Mouse (Mus musculus) brain, embryonic 14.5 days (tissue): ENCODE results near the gene Olfr571. TPM values are rescaled to one million over a fixed set of nuclear protein-coding genes. Genes with fewer than 3 reads are reported as not detected.

Experiments used
- DNase-seq: peaks from one replicate; pipeline ENCODE4 v3.0.0-alpha.2; 2011; ENCODE audit warnings: low read depth
- CTCF ChIP-seq: fragments of 200-500 bp; IDR thresholded peaks from 2 replicates; pipeline ENCODE4 v1.5.1; 2012; ENCODE audit warnings: inconsistent platforms, mild to moderate bottlenecking, moderate library complexity, borderline replicate concordance; ENCODE audit not compliant: insufficient read depth, insufficient read length; ENCODE audit errors: extremely low read depth
- POLR2A ChIP-seq: fragments of 200-500 bp; IDR thresholded peaks from 2 replicates; pipeline ENCODE4 v1.6.1; 2012; ENCODE audit warnings: mild to moderate bottlenecking, inconsistent platforms, borderline replicate concordance; ENCODE audit not compliant: poor library complexity, insufficient read depth, insufficient read length, severe bottlenecking; ENCODE audit errors: extremely low read depth
- polyA plus RNA-seq: library from polyadenylated mRNA; depleted of rRNA; stranded (reverse); fragments of >200 nt; gene quantifications from 2 replicates; pipeline ENCODE4 v1.2.3, GENCODE M21; 2012; rRNA removed

The Olfr571 gene
- polyA plus RNA-seq, 1 experiment, result not detected

GRCm38 (mm10) chr7:102890782-102891181 is 26.6 kb downstream of the Olfr571 start, which contains the start of gene Olfr569:
Gene Olfr569 (minus strand): TSS chr7:102890882.
- TF ChIP-seq CTCF (no peak), POLR2A (no peak)
- peak; percentile 1 for DNase-seq

DNA sequence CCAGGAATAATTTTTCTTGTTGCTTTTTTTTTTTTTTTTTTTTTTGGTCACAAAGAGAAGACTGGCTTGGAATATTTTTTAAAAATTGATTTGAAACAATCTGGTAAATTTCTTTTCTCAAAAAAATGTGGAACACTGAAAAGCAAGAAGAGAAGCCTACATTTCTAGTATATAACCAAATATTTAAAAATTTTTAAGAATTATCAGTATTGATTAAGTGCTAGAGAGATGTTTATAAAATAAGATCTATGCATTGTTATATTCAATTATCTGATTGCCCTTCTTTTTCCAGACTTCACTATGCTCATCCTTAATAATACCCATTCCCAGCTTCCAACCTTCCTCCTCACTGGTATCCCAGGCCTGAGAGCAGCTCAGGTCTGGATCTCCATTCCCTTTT is 40.5 kb downstream of the Olfr571 start, which contains the start of gene Olfr568:
Gene Olfr568 (plus strand): TSS at position 301 of the 400 bp plus-strand sequence.
- TF ChIP-seq POLR2A, result no peak
- no peak for TF ChIP-seq CTCF
- DNase-seq, result no peak

- no peak for DNase-seq
- TF ChIP-seq POLR2A (no peak), CTCF (no peak)
These were observed 58.7 kb downstream of the Olfr571 start, which contains the start of gene Olfr566 for GRCm38 (mm10) chr7:102858665-102859064. Gene Olfr566 (minus strand): TSS chr7:102858765.

DNA sequence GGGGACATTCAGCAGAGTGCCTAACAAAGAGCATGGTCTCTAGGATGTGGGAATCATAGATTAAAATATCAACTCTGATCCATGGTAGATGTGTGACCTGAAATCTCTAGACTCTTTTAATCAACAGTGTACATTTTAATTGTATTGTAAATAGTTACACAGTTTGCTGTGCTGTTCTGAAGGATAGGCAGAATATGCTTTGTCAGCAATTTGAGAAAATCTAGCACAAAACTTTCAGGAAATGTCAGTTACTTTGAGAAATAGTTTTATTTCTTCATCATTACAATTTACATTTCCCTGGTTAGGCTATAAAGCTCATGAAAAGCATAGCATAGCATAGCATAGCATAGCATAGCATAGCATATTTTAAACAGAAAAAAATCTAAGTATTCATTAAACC is 61.5 kb downstream of the Olfr571 start:
- DNase-seq, result no peak
- TF ChIP-seq POLR2A (no peak), CTCF (no peak)

Other genes starting within 250 kb of the Olfr571 start
- 11.1 and 14.2 TPM in 2 replicates for gene Trim68, start 230.2 kb downstream of the Olfr571 start, polyA plus RNA-seq
- gene Olfr557, start 221.6 kb downstream of the Olfr571 start, polyA plus RNA-seq, result not detected in 2 replicates
- 0.08 and 0.19 TPM in 2 replicates for gene Olfr558, start 215.3 kb downstream of the Olfr571 start, polyA plus RNA-seq
- gene Olfr33, start 198.5 kb downstream of the Olfr571 start, polyA plus RNA-seq, result not detected in 2 replicates
- gene Olfr559, start 190.0 kb downstream of the Olfr571 start, polyA plus RNA-seq, result not detected in 2 replicates
- gene Olfr560, start 158.2 kb downstream of the Olfr571 start, polyA plus RNA-seq, result not detected in 2 replicates
- gene Olfr78, start 158.1 kb downstream of the Olfr571 start, polyA plus RNA-seq, result 0.15 and 0.18 TPM in 2 replicates
- gene Olfr561, start 146.3 kb downstream of the Olfr571 start, polyA plus RNA-seq, result not detected in 2 replicates
- gene Olfr564, start 114.1 kb downstream of the Olfr571 start, polyA plus RNA-seq, result not detected in 2 replicates
- gene Olfr566, start 58.8 kb downstream of the Olfr571 start, polyA plus RNA-seq, result not detected in 2 replicates
- not detected in 2 replicates for gene Olfr568, start 40.4 kb downstream of the Olfr571 start, polyA plus RNA-seq
- not detected in 2 replicates for gene Olfr569, start 26.7 kb downstream of the Olfr571 start, polyA plus RNA-seq
- gene Olfr570, start 23.0 kb downstream of the Olfr571 start, polyA plus RNA-seq, result not detected in 2 replicates
- gene Olfr572, start 6.9 kb upstream of the Olfr571 start, polyA plus RNA-seq, result not detected in 2 replicates
- gene Olfr573-ps1, start 25.0 kb upstream of the Olfr571 start, polyA plus RNA-seq, result not detected in 2 replicates
- gene Olfr574, start 30.9 kb upstream of the Olfr571 start, polyA plus RNA-seq, result 0.08 TPM in 1 of 2 replicates, not detected in the other
- not detected in 2 replicates for gene Olfr575, start 41.2 kb upstream of the Olfr571 start, polyA plus RNA-seq
- gene Olfr576, start 45.1 kb upstream of the Olfr571 start, polyA plus RNA-seq, result not detected in 2 replicates
- not detected in 2 replicates for gene Olfr577, start 58.4 kb upstream of the Olfr571 start, polyA plus RNA-seq
- not detected in 2 replicates for gene Olfr578, start 71.8 kb upstream of the Olfr571 start, polyA plus RNA-seq
- gene Olfr582, start 120.5 kb upstream of the Olfr571 start, polyA plus RNA-seq, result not detected in 2 replicates
- gene Olfr583, start 133.8 kb upstream of the Olfr571 start, polyA plus RNA-seq, result not detected in 2 replicates
- not detected in 2 replicates for gene Olfr584, start 164.3 kb upstream of the Olfr571 start, polyA plus RNA-seq
- gene Olfr585, start 180.2 kb upstream of the Olfr571 start, polyA plus RNA-seq, result not detected in 2 replicates
- gene Olfr586, start 208.1 kb upstream of the Olfr571 start, polyA plus RNA-seq, result not detected in 2 replicates
- gene Olfr588-ps1, start 223.3 kb upstream of the Olfr571 start, polyA plus RNA-seq, result not detected in 2 replicates
- not detected in 2 replicates for gene Olfr589, start 238.8 kb upstream of the Olfr571 start, polyA plus RNA-seq